Mouse (Mus musculus) heart, postnatal 25 days (tissue): ENCODE results near the gene Gabrg3. TPM values are rescaled to one million over a fixed set of nuclear protein-coding genes. Genes with fewer than 3 reads are reported as not detected.

Experiments
- DNase-seq: peaks from one replicate; pipeline ENCODE4 v3.0.0; 2022; ENCODE audit warnings: low spot score
- intact Hi-C: fragments of 180-260 bp; cut with DNase I; formaldehyde crosslinking; loops from one replicate; pipeline ENCODE4 v1.15.1; 2025
- total RNA-seq, 2 experiments: library from RNA; stranded (reverse); gene quantifications; 2 replicates each; pipeline ENCODE4 v1.2.3; 2021

Gabrg3 gene
- total RNA-seq, 2 experiments from 2014 or later = 0.03 TPM

- no peak for DNase-seq
- intact Hi-C loops = no loop called here
Measured at GRCm38 (mm10) chr7:57132471-57132870, 254.5 kb downstream of the Gabrg3 start.

DNA sequence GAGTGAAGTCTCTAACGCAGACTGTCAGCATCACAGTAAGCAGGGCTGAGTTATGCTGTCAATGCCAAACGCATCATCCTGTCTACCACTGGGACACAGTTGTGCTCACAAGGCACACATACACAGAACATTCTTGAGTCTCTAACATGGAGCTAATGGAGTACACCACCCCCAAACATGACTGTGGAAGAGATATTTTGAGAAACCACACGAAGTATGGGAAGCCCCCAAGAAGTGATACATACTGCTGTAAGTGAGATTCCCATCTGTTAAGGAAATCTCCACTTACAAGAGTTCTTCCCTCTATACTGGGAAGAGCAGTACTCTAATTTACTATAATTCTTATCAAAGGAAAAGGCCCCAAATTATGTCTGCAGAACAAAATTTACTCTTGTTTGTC lies 286.9 kb downstream of the Gabrg3 start:
- intact Hi-C loops = no loop called here
- DNase-seq = no peak

GRCm38 (mm10) chr7:57082071-57082470 lies 304.9 kb downstream of the Gabrg3 start:
- DNase-seq = no peak
- intact Hi-C loops = no loop called here

DNA sequence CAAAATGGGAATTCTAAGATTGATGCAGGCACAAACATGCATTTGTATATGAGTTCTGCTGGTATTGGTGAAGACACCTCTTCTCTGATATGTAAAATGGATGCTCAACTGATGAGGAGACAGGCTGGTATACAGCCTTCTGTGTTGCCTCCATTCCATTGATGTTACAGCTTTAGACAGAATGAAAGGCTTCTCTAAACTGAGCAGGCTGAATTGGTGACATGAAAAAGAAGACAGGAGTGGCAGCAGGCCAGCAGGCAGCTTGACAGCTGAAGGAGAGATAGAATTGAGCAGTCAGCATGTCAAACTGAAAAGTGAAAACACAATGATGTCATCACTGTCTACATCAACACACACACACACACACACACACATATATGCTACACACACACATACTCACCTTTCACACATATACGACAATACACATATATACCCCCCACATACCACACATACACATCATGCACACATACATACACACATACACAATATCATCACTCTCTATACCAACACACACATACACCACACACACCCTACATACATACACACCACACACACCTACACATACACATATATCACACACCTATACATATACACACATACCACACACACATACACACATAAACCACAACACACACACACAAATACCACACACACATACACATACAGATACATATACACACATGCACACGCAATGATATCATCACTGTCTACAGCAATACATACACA lies 315.4 kb downstream of the Gabrg3 start:
- no peak for DNase-seq
- intact Hi-C loops = no loop called here

DNA sequence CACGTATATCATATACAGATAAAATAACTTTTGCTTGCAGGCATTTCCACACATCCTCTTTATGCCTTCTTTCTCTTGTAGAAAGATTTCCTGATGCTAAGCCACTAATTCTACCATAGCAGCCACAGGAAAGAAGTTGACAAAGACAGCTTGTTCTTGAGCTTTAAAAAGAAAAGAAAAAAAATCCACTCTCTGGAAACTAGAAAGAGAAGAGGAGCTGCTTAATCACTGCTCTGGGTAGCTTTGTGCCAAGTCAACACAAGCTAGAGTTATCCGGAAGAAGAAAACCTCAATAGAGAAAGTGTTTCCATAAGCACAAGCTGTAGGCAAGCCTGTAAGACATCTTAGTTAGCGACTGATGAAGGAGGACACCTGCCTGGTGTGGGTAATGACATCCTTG lies 321.6 kb downstream of the Gabrg3 start:
- intact Hi-C loops = no loop called here
- no peak for DNase-seq

DNA sequence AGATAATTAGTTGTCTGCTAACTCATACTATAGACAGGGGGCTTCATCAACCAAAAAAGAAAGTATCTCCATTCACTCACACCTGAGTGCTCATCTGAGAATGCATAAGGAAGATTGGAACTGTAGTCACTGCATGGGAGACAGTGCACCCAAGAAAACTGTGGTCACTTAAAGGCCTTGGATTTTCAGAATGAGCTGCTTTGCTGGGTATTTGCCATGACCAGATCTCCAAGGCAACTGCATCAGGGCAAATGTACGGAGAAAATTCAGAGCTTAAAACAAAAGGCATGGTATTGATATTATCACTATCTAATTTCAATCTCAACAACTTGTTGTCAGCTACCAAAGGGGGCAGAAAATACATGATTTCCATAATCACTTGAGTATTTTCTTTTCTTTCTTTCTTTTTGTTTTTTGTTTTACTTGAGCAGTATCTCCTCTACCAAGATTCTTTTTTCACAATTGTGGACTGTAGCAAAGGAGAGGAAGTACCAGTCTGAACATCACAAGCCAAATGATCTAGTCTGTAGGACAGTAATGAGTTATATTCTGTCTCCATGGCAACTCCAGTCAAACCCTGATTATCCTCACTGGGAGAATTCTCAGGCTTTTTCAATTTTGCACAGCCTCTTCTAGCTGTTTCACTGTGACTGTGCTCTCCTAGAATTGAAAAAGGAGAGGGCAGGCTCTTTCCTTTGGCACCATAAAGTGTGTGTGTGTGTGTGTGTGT lies 335.9 kb downstream of the Gabrg3 start:
- intact Hi-C loops = no loop called here
- DNase-seq = no peak

DNA sequence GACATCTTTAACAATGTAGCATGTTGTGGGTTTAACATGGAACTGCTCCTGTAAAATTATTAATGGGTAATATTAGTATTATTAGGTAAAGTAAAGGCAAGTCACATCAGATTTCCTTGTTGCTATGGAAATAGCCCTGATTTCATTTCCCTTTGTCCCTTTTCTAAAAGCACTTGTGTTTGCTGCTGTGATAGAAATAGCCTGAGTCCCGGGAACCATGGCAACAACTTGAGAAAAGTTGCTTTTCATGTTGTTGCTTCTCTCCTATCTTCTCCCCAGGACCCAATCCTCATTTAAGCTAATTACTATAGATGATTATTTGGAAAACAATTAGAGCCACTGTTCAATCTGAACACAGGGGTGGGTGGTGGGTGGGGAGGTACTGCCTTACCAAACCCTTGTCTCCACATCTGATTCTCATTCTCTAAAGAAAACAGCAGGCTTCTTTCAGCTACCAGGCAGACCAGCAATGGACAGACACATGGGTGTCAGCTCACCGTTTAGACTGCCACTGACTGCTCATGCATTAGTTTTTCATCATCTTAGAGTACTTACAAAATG lies 349.0 kb downstream of the Gabrg3 start:
- intact Hi-C loops = no loop called here
- no peak for DNase-seq

DNA sequence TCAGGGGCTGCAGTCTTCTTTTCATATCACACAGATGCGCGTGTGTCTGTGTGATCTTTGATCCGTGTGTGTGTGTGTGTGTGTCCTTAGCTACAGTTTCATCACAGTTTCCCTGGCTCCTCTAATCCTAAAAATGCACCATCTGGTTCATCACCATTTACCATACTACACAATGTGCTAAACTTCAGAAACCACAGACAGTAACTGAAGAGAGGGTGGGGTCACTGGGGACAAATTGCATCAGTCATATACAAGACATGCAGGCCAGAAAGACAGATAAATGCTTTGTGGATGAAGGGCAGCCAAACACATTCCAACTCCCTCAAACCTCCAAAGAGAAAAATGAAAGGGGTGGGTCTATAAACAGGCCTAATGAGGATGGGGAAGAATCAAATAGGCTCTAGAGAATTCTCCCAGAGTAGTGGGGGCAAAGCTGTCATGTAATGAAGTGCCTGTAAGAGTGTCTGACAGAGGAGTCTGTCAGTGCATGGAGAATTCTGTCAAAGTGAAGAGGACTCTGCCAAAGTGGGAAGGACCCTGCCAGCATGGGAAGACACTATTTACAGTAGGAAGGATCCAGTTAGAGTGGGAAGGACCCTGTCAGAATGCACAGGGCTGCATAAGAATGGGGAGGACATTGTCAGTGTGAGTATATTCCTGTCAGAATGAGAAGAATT lies 386.3 kb downstream of the Gabrg3 start:
- intact Hi-C loops = no loop called here
- DNase-seq = no peak

- intact Hi-C loops = no loop called here
- DNase-seq = no peak
Measured at GRCm38 (mm10) chr7:56997713-56998624, 389.0 kb downstream of the Gabrg3 start.

DNA sequence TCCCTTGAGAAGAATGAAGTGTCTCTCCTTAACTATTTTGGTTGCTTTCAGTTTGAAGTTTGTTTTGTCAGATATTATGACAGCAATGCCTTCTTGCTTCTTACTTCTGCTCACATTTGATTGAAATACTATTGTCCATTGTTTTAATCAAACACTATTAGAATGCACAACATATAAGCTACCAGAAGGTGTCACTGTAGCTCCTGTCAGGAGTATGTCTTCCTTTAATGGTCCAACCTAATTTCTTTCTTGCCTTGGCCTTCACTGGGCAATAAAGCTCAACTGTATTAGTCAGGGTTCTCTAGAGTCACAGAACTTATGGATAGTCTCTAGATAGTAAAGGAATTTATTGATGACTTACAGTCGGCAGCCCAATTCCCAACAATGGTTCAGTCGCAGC lies 440.6 kb downstream of the Gabrg3 start:
- intact Hi-C loops = loop anchor here (5.0 to 10.0 kb wide), 2 partner anchors 441 to 652 kb away; partner anchors contain the start of gene Gabrg3
- no peak for DNase-seq

GRCm38 (mm10) chr7:56941606-56942005 lies 445.4 kb downstream of the Gabrg3 start:
- no peak for DNase-seq
- intact Hi-C loops = loop anchor here (10.0 kb wide), 1 partner anchor 647 kb away; no protein-coding TSS in a partner anchor

- intact Hi-C loops = no loop called here
- no peak for DNase-seq
Measured at GRCm38 (mm10) chr7:56938020-56938419, 449.0 kb downstream of the Gabrg3 start.

DNA sequence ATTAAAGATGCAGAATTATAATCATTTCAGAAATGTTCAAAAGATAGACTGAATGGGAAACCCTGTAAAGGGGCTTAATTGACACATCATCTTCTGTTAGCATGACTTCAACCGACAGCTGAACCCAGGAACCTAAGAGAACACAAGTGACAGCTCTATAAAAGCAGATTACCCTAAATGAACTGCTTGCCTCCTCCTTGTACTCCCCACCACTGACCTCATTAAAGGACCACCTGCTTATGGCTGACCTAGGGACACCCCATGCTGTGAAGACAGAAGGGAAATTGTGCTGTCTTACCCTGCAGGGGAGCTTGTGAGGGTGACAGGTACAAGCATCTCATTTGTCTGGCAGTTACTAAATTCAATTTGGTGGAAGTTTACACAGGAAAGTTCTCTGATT lies 467.5 kb downstream of the Gabrg3 start:
- no peak for DNase-seq
- intact Hi-C loops = no loop called here

DNA sequence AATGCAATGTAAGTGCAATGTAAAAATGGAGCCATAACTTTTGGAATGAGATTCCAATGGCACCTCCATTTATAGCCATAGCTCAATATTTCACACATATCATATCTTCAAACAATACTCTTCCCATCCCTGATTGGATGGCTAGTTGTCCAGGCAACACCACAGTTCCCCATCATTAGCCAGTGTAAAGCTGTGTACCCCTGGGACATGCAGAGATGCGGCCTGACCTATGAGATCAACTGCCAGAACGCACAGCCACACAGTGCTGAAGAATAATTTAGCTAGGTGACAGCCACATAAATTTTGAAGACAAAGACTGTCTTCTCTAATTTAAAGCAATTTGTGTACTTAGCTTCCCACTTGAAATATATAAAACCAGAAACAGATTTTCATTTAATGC lies 472.1 kb downstream of the Gabrg3 start:
- DNase-seq = no peak
- intact Hi-C loops = no loop called here

- DNase-seq = no peak
- intact Hi-C loops = no loop called here
Measured at GRCm38 (mm10) chr7:56899762-56900161, 487.2 kb downstream of the Gabrg3 start.

GRCm38 (mm10) chr7:56867314-56868075 lies 519.5 kb downstream of the Gabrg3 start:
- DNase-seq = no peak
- intact Hi-C loops = no loop called here

DNA sequence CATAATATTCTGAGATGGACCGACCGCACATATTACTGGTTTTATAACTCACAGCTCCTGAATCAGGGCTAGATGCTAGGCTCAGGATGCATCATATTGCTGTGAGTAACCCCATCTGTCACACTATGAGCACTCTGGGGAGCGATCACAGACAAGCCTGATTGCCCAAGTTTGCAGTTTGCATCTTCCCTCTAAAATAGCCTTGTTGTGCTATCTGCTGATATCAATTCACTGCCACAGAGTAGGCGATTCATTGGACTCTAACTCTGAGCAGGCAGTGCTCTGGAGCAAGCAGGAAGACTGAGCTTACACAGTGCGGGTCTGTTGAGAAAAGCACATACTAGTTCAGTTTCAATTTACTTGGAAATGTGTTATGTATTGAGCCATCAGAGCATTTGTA lies 543.4 kb downstream of the Gabrg3 start:
- intact Hi-C loops = no loop called here
- DNase-seq = no peak

DNA sequence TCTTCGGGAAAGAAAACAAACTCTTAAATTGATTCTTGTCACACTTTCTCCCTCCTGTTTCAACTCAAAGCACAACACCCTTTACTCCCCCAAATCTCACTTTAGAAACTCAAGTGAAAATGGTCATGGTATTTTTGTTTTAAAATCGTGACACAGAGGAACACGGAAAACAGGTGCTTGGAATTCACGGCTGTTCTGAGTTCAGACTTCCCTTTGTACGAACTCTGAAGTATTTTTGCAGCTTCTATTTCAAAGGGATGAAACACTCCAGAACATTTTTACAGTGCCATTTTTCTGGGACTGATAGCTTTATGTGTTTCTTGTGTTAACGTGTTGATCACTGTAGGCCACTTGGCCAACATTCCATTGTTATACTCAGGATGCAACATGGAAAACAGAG lies 561.5 kb downstream of the Gabrg3 start:
- DNase-seq = no peak
- intact Hi-C loops = no loop called here

DNA sequence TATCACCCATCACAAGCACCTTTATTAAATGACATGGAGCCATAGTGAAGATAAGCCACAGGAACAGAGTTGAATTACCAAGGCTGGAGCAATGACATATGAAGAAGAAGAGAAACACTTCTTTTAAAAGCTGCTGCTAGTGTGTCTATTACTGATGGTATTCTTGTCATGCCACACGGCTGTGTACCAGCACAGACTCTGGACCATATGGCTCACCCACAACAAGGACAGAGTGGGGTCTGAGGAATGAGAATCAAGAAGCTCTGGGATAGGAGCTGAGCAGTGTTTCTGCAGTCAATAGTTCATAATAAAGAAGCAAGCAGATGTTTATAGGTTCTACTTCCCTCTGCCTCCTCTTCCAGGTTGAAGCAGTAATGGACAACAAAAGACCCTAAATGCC lies 585.1 kb downstream of the Gabrg3 start:
- intact Hi-C loops = no loop called here
- no peak for DNase-seq
